Mouse (Mus musculus) intestine, postnatal 0 days (tissue): ENCODE measurements at regions not wholly inside any gene's neighbourhood (a gene's known extent, or its start where the extent isn't known, plus 50 kb on each side); places are given as distances from the start of the nearest gene placed in this dataset.

ENCODE experiments used
- ATAC-seq: fragments of 200-750 bp; cut with Nextera tagmentation; 2 replicates; pipeline ENCODE4 v1.8.0; 2017; ENCODE audit warnings: mild to moderate bottlenecking, moderate TSS enrichment, moderate library complexity
- H3K27ac ChIP-seq: fragments of 300-500 bp; sonication (generic); 2 replicates; pipeline ENCODE4 v1.5.1; 2014; ENCODE audit warnings: mild to moderate bottlenecking, low read depth, low read length, moderate library complexity
- H3K27me3 ChIP-seq: fragments of 300-500 bp; sonication (generic); replicated peaks from 2 replicates; pipeline ENCODE4 v1.6.1; 2014; ENCODE audit warnings: low read length, mixed read lengths; ENCODE audit not compliant: control insufficient read depth, insufficient read depth
- H3K36me3 ChIP-seq: fragments of 300-500 bp; sonication (generic); 2 replicates; pipeline ENCODE4 v1.6.1; 2014; ENCODE audit warnings: mild to moderate bottlenecking, moderate library complexity; ENCODE audit not compliant: control insufficient read depth, insufficient read depth
- H3K4me1 ChIP-seq: fragments of 300-500 bp; sonication (generic); replicated peaks from 2 replicates; pipeline ENCODE4 v1.6.1; 2014; ENCODE audit warnings: antibody characterized with exemption, low read length, mixed read lengths; ENCODE audit not compliant: control insufficient read depth, insufficient read depth
- H3K4me2 ChIP-seq: fragments of 300-500 bp; sonication (generic); replicated peaks from 2 replicates; pipeline ENCODE4 v1.6.1; 2014; ENCODE audit warnings: low read depth, mild to moderate bottlenecking, moderate library complexity
- H3K4me3 ChIP-seq: fragments of 300-500 bp; sonication (generic); 2 replicates; pipeline ENCODE4 v1.5.1; 2014; ENCODE audit warnings: low read depth, low read length
- H3K9ac ChIP-seq: fragments of 300-500 bp; sonication (generic); 2 replicates; pipeline ENCODE4 v1.6.1; 2014; ENCODE audit warnings: mild to moderate bottlenecking, low read depth, low read length
- H3K9me3 ChIP-seq: fragments of 300-500 bp; sonication (generic); 2 replicates; pipeline ENCODE4 v1.6.1; 2016; ENCODE audit warnings: mixed run types; ENCODE audit not compliant: control insufficient read depth
- CTCF ChIP-seq: sonication (generic); IDR thresholded peaks from 2 replicates; pipeline ENCODE4 v1.5.1; 2016; ENCODE audit warnings: low read depth, mild to moderate bottlenecking, control low read depth, antibody characterized with exemption, moderate library complexity
- WGBS: fragments of 180-500 bp; shearing (Covaris S2); extraction: QIAGEN DNeasy Blood & Tissue Kit; methylation state at CpG from one replicate; pipeline ENCODE4 v1.1.7; 2014; 5-methylcytosine and 5-hydroxymethylcytosine counted together

DNA sequence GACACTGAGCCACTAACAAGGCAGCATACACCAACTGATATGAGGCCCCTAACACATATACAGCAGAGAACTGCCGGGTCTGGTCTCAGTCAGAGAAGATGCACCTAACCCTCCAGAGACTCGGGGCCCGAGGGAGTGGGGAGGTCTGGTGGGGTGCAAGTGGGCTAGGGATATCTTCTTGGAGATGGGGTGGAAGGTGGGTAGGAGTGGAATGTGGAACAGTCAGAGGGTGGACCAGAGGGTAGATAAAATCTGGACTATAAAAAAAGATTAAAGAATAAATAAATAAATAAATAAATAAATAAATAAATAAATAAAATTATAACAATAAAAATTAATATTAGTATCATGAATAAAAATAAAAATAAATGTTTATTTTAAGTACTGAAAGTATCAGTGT lies 598.2 kb downstream of the Cenpc1 start:
- Histone ChIP-seq H3K27ac (no peak overlapping the region), H3K4me2 (no peak overlapping the region), H3K4me3 (no peak overlapping the region), H3K4me1 (no peaks in the 10 kb centered on the region), H3K27me3 (no peaks in the 10 kb centered on the region), H3K9ac (no peak overlapping the region), H3K9me3 (no peaks in the 10 kb centered on the region), H3K36me3 (no peaks in the 10 kb centered on the region)
- 85% methylated on average over 3 of the region's 3 CpGs for WGBS
- no peak for TF ChIP-seq CTCF
- ATAC-seq: no peak
